Mouse (Mus musculus): ENCODE measurements around the gene Kcnc1. TPM values are rescaled to one million over a fixed set of nuclear protein-coding genes. Genes with fewer than 3 reads are reported as not detected.

Gene Kcnc1
- polyA plus RNA-seq, 1 experiment = 0.23 TPM

DNA sequence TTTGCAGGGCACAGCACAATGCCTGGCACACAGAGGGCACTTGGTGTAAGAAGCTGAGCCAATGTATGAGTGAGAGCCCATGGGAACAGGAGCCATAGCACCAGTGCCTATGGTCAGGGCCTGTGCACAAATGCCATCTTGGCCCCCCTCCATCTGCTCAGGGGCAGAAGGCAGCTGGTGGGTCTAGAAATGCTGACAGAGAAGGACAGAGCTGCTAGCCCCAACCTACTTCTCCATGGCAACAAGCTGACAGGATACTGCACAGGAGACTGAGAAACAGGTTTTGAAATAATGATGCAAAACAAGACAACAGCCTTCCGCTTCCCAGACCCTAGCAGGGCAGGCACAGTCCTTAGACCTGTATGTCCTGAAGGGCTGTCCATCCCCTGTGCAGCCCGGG is 62.9 kb downstream of the Kcnc1 start:
- H3K36me3 ChIP-seq (ENCODE audit: control insufficient read depth, insufficient read depth, low read length) = no peaks in the 10 kb centered on the region
- H3K4me1 ChIP-seq (ENCODE audit: control insufficient read depth, insufficient read depth, low read length) = no peaks in the 10 kb centered on the region
- 93% methylated on average over 2 of the region's 2 CpGs for WGBS
- no peak for TF ChIP-seq CTCF (conservative IDR thresholded peaks at IDR 0.05; ENCODE audit: insufficient read depth, insufficient read length, low read depth, low read length)
- TF ChIP-seq POLR2A (IDR thresholded peaks at IDR 0.05; ENCODE audit: low read depth, low read length) = no peak
- H3K4me3 ChIP-seq (ENCODE audit: insufficient read depth, low read depth, low read length) = no peak overlapping the region
- no peak overlapping the region for H3K27ac ChIP-seq (ENCODE audit: insufficient read depth, low read depth, low read length)
- DNase-seq = no peak
- no peaks in the 10 kb centered on the region for H3K27me3 ChIP-seq (replicated peaks; ENCODE audit: control insufficient read depth, insufficient read depth, low read length)

GRCm38 (mm10) chr7:46459605-46460245 is 63.4 kb downstream of the Kcnc1 start:
- Histone ChIP-seq H3K36me3 (ENCODE audit: control insufficient read depth, insufficient read depth, low read length) (no peaks in the 10 kb centered on the region), H3K27me3 (replicated peaks; ENCODE audit: control insufficient read depth, insufficient read depth, low read length) (no peaks in the 10 kb centered on the region), H3K4me1 (ENCODE audit: control insufficient read depth, insufficient read depth, low read length) (no peaks in the 10 kb centered on the region), H3K4me3 (ENCODE audit: insufficient read depth, low read depth, low read length) (no peak overlapping the region), H3K27ac (ENCODE audit: insufficient read depth, low read depth, low read length) (no peak overlapping the region)
- DNase-seq = no peak
- TF ChIP-seq CTCF (conservative IDR thresholded peaks at IDR 0.05; ENCODE audit: insufficient read depth, insufficient read length, low read depth, low read length) (no peak), POLR2A (IDR thresholded peaks at IDR 0.05; ENCODE audit: low read depth, low read length) (no peak)
- 81% methylated on average over 9 of the region's 9 CpGs for WGBS

DNA sequence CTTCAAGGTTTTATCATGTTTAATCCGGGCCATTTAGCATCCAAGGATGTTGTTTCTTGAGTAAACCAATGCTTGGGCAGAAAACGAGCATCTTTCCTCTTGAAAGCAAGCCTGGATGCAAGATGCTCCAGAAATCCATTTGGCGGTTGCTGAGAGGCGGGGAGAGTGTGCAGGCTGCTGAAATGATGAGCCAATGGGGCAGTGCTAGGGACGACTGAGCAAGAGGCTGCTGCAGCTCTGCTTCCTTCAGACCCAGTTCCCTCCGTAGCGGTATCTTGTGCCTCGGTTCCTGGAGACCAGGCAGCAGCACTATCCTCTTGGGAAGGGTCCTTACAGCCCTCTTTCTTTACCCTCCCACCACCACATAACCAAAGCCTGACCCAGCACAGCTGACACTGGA is 66.0 kb downstream of the Kcnc1 start:
- DNase-seq = no peak
- Histone ChIP-seq H3K4me3 (ENCODE audit: insufficient read depth, low read depth, low read length) (no peak overlapping the region), H3K27ac (ENCODE audit: insufficient read depth, low read depth, low read length) (no peak overlapping the region), H3K36me3 (ENCODE audit: control insufficient read depth, insufficient read depth, low read length) (no peaks in the 10 kb centered on the region), H3K4me1 (ENCODE audit: control insufficient read depth, insufficient read depth, low read length) (no peaks in the 10 kb centered on the region), H3K27me3 (replicated peaks; ENCODE audit: control insufficient read depth, insufficient read depth, low read length) (no peaks in the 10 kb centered on the region)
- WGBS = 64% methylated on average over 8 of the region's 8 CpGs
- no peak for TF ChIP-seq CTCF (conservative IDR thresholded peaks at IDR 0.05; ENCODE audit: insufficient read depth, insufficient read length, low read depth, low read length)
- no peak for TF ChIP-seq POLR2A (IDR thresholded peaks at IDR 0.05; ENCODE audit: low read depth, low read length)

DNA sequence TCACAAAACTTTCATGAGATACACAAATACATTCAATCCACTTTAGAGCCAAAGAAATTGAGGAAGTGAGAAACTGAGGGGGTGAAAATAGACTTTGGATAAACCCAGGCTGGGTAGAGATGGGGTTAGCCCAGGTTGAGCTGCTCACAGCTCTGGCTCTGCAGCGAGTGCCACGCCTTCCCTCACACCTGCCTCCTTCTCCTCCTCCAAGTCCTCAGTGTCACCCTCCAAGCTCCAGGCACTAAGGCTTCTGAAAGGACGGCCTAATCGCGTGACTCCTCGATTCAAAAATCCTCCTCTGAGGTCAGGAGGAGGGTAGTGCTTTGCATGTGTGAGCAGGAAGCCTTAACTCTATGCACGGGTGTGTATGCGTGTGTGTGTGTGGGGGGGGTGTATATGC is 66.8 kb downstream of the Kcnc1 start:
- no peak overlapping the region for H3K4me3 ChIP-seq (ENCODE audit: insufficient read depth, low read depth, low read length)
- no peak overlapping the region for H3K27ac ChIP-seq (ENCODE audit: insufficient read depth, low read depth, low read length)
- TF ChIP-seq CTCF (conservative IDR thresholded peaks at IDR 0.05; ENCODE audit: insufficient read depth, insufficient read length, low read depth, low read length) = no peak
- no peak for TF ChIP-seq POLR2A (IDR thresholded peaks at IDR 0.05; ENCODE audit: low read depth, low read length)
- 88% methylated on average over 8 of the region's 8 CpGs for WGBS
- H3K27me3 ChIP-seq (replicated peaks; ENCODE audit: control insufficient read depth, insufficient read depth, low read length) = no peaks in the 10 kb centered on the region
- H3K36me3 ChIP-seq (ENCODE audit: control insufficient read depth, insufficient read depth, low read length) = no peaks in the 10 kb centered on the region
- no peak for DNase-seq
- no peaks in the 10 kb centered on the region for H3K4me1 ChIP-seq (ENCODE audit: control insufficient read depth, insufficient read depth, low read length)

GRCm38 (mm10) chr7:46466422-46466981 is 70.2 kb downstream of the Kcnc1 start:
- no peak for TF ChIP-seq POLR2A (IDR thresholded peaks at IDR 0.05; ENCODE audit: low read depth, low read length)
- TF ChIP-seq CTCF (conservative IDR thresholded peaks at IDR 0.05; ENCODE audit: insufficient read depth, insufficient read length, low read depth, low read length) = no peak
- Histone ChIP-seq H3K4me3 (ENCODE audit: insufficient read depth, low read depth, low read length) (no peak overlapping the region), H3K27ac (ENCODE audit: insufficient read depth, low read depth, low read length) (no peak overlapping the region), H3K4me1 (ENCODE audit: control insufficient read depth, insufficient read depth, low read length) (no peaks in the 10 kb centered on the region), H3K27me3 (replicated peaks; ENCODE audit: control insufficient read depth, insufficient read depth, low read length) (no peaks in the 10 kb centered on the region), H3K36me3 (ENCODE audit: control insufficient read depth, insufficient read depth, low read length) (no peaks in the 10 kb centered on the region)
- peak; percentile 7 for DNase-seq
- 64% methylated on average over 7 of the region's 7 CpGs for WGBS

- WGBS = 76% methylated on average over 3 of the region's 3 CpGs
- H3K4me1 ChIP-seq (ENCODE audit: control insufficient read depth, insufficient read depth, low read length) = no peaks in the 10 kb centered on the region
- TF ChIP-seq POLR2A (IDR thresholded peaks at IDR 0.05; ENCODE audit: low read depth, low read length) = no peak
- TF ChIP-seq CTCF (conservative IDR thresholded peaks at IDR 0.05; ENCODE audit: insufficient read depth, insufficient read length, low read depth, low read length) = no peak
- H3K4me3 ChIP-seq (ENCODE audit: insufficient read depth, low read depth, low read length) = no peak overlapping the region
- no peaks in the 10 kb centered on the region for H3K36me3 ChIP-seq (ENCODE audit: control insufficient read depth, insufficient read depth, low read length)
- H3K27ac ChIP-seq (ENCODE audit: insufficient read depth, low read depth, low read length) = no peak overlapping the region
- H3K27me3 ChIP-seq (replicated peaks; ENCODE audit: control insufficient read depth, insufficient read depth, low read length) = no peaks in the 10 kb centered on the region
- no peak for DNase-seq
These were observed 73.2 kb downstream of the Kcnc1 start for GRCm38 (mm10) chr7:46469542-46469941.

DNA sequence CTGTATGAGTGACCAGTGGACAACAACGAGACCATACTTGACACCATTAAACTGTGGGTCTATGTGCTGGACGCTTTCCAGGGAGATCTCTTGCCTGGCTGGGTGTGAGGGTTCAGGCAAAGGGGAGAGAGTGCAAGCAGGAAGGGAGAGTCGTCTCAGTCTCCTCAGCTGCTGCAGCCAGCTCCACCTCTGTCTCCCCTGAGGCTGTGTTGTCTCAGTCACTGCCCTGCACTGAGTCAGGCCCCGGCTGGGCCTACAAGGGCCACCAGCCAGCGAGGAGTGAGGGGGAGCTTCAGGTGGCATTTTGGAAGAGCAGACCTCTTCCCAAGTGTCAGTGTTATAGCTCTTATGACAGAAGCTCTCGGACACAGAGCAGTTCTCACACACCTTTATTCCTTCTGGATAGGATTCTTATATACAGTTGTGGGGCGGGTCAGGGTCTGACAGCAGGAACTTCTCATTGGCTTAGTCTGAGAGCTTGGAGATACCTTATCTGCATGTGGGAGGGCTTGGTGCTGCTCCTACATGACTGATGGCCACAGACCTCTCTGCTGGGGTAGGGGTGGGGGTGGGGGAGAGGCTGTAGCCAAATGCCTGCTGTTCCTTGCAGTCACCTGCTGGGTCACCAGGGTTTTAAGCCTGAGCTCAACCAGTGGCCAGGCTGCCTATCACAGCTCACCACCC is 74.9 kb downstream of the Kcnc1 start:
- Histone ChIP-seq H3K27ac (ENCODE audit: insufficient read depth, low read depth, low read length) (no peak overlapping the region), H3K36me3 (ENCODE audit: control insufficient read depth, insufficient read depth, low read length) (no peaks in the 10 kb centered on the region), H3K4me1 (ENCODE audit: control insufficient read depth, insufficient read depth, low read length) (no peaks in the 10 kb centered on the region), H3K4me3 (ENCODE audit: insufficient read depth, low read depth, low read length) (no peak overlapping the region), H3K27me3 (replicated peaks; ENCODE audit: control insufficient read depth, insufficient read depth, low read length) (no peaks in the 10 kb centered on the region)
- 74% methylated on average over 7 of the region's 7 CpGs for WGBS
- TF ChIP-seq POLR2A (IDR thresholded peaks at IDR 0.05; ENCODE audit: low read depth, low read length) = no peak
- TF ChIP-seq CTCF (conservative IDR thresholded peaks at IDR 0.05; ENCODE audit: insufficient read depth, insufficient read length, low read depth, low read length) = no peak
- no peak for DNase-seq
